Mouse (Mus musculus): ENCODE measurements around the gene 2810408A11Rik. TPM values are rescaled to one million over a fixed set of nuclear protein-coding genes. Genes with fewer than 3 reads are reported as not detected.

2810408A11Rik gene
- total RNA-seq, 1 experiment from 2014 or later = 1.2 TPM

- DNase-seq = no peak
Measured at GRCm38 (mm10) chr11:69848021-69848420, 52.8 kb downstream of the 2810408A11Rik start.

Small RNA genes within 50 kb of the gene (microRNA-seq; reads per million reads assigned to microRNA genes)
- 0 reads per million in 2 experiments for gene Mir6924

Other genes with a start within 250 kb of the 2810408A11Rik start
- gene Sox15, start 245.7 kb downstream of the 2810408A11Rik start, total RNA-seq (2021) = 0.39 TPM in 1 of 2 replicates, not detected in the other
- gene Mpdu1, start 238.3 kb downstream of the 2810408A11Rik start, total RNA-seq (2021) = 123 and 137 TPM in 2 replicates
- 14.2 and 22.6 TPM in 2 replicates for gene Cd68, start 234.8 kb downstream of the 2810408A11Rik start, total RNA-seq (2021)
- 624 and 654 TPM in 2 replicates for gene Eif4a1, start 228.6 kb downstream of the 2810408A11Rik start, total RNA-seq (2021)
- gene Senp3, start 218.9 kb downstream of the 2810408A11Rik start, total RNA-seq (2021) = 91.6 and 91.8 TPM in 2 replicates
- 3.8 and 4.1 TPM in 2 replicates for gene Tnfsf13, start 215.2 kb downstream of the 2810408A11Rik start, total RNA-seq (2021)
- 16.6 and 25.6 TPM in 2 replicates for gene Tnfsf12, start 205.1 kb downstream of the 2810408A11Rik start, total RNA-seq (2021)
- 3.8 and 4.6 TPM in 2 replicates for gene Tnfsfm13, start 204.9 kb downstream of the 2810408A11Rik start, total RNA-seq (2021)
- gene Polr2a, start 142.3 kb downstream of the 2810408A11Rik start, total RNA-seq (2021) = 98.5 and 101 TPM in 2 replicates
- gene Slc35g3, start 139.0 kb downstream of the 2810408A11Rik start, total RNA-seq (2021) = not detected in 2 replicates
- gene Zbtb4, start 135.1 kb downstream of the 2810408A11Rik start, total RNA-seq (2021) = 39.5 and 65.8 TPM in 2 replicates
- gene Chrnb1, start 105.0 kb downstream of the 2810408A11Rik start, total RNA-seq (2021) = 1.8 and 2.4 TPM in 2 replicates
- 3.6 and 3.9 TPM in 2 replicates for gene Fgf11, start 99.1 kb downstream of the 2810408A11Rik start, total RNA-seq (2021)
- gene Tmem102, start 95.4 kb downstream of the 2810408A11Rik start, total RNA-seq (2021) = not detected in 2 replicates
- not detected in 2 replicates for gene Gm39566, start 85.7 kb downstream of the 2810408A11Rik start, total RNA-seq (2021)
- not detected in 2 replicates for gene Spem2, start 82.5 kb downstream of the 2810408A11Rik start, total RNA-seq (2021)
- gene Spem1, start 78.8 kb downstream of the 2810408A11Rik start, total RNA-seq (2021) = not detected in 2 replicates
- 18.6 and 19.7 TPM in 2 replicates for gene Nlgn2, start 63.2 kb downstream of the 2810408A11Rik start, total RNA-seq (2021)
- gene Tmem256, start 62.5 kb downstream of the 2810408A11Rik start, total RNA-seq (2021) = 149 and 152 TPM in 2 replicates
- gene Plscr3, start 54.6 kb downstream of the 2810408A11Rik start, total RNA-seq (2021) = 43.8 and 52.9 TPM in 2 replicates
- not detected in 2 replicates for gene Tnk1, start 42.3 kb downstream of the 2810408A11Rik start, total RNA-seq (2021)
- gene Tmem95, start 23.0 kb downstream of the 2810408A11Rik start, total RNA-seq (2021) = not detected in 2 replicates
- gene Kctd11, start 19.6 kb downstream of the 2810408A11Rik start, total RNA-seq (2021) = 4.4 and 4.9 TPM in 2 replicates
- 0.30 TPM in 1 of 2 replicates, not detected in the other for gene Acap1, start 5.4 kb downstream of the 2810408A11Rik start, total RNA-seq (2021)
- 52.4 and 55.5 TPM in 2 replicates for gene Neurl4, start 85 bp upstream of the 2810408A11Rik start, total RNA-seq (2021)
- gene Gps2, start 12.9 kb upstream of the 2810408A11Rik start, total RNA-seq (2021) = 62.5 and 70.2 TPM in 2 replicates
- 542 and 558 TPM in 2 replicates for gene Eif5a, start 21.0 kb upstream of the 2810408A11Rik start, total RNA-seq (2021)
- gene Ybx2, start 34.8 kb upstream of the 2810408A11Rik start, total RNA-seq (2021) = 14.1 and 14.8 TPM in 2 replicates
- gene Slc2a4, start 47.2 kb upstream of the 2810408A11Rik start, total RNA-seq (2021) = 42.6 and 48.6 TPM in 2 replicates
- 0.52 TPM in 1 of 2 replicates, not detected in the other for gene Cldn7, start 63.8 kb upstream of the 2810408A11Rik start, total RNA-seq (2021)
- gene Ctdnep1, start 80.2 kb upstream of the 2810408A11Rik start, total RNA-seq (2021) = 123 and 141 TPM in 2 replicates
- 71.1 and 76.1 TPM in 2 replicates for gene Elp5, start 81.5 kb upstream of the 2810408A11Rik start, total RNA-seq (2021)
- gene Gabarap, start 90.2 kb upstream of the 2810408A11Rik start, total RNA-seq (2021) = 406 and 407 TPM in 2 replicates
- gene Phf23, start 94.8 kb upstream of the 2810408A11Rik start, total RNA-seq (2021) = 55.7 and 64.6 TPM in 2 replicates
- gene Dvl2, start 99.6 kb upstream of the 2810408A11Rik start, total RNA-seq (2021) = 19.6 and 22.3 TPM in 2 replicates
- gene Acadvl, start 114.4 kb upstream of the 2810408A11Rik start, total RNA-seq (2021) = 391 and 422 TPM in 2 replicates
- 30.7 and 31.0 TPM in 2 replicates for gene Dlg4, start 116.0 kb upstream of the 2810408A11Rik start, total RNA-seq (2021)
- 0.91 and 3.4 TPM in 2 replicates for gene Asgr1, start 153.1 kb upstream of the 2810408A11Rik start, total RNA-seq (2021)
- 2.9 and 4.1 TPM in 2 replicates for gene Asgr2, start 191.7 kb upstream of the 2810408A11Rik start, total RNA-seq (2021)
- 2.2 and 2.6 TPM in 2 replicates for gene Mgl2, start 229.3 kb upstream of the 2810408A11Rik start, total RNA-seq (2021)

Data from adrenal gland, postnatal 25 days (tissue).